Mouse (Mus musculus) adrenal gland, postnatal 4 days (tissue): ENCODE results near the gene Vmn1r228. TPM values are rescaled to one million over a fixed set of nuclear protein-coding genes. Genes with fewer than 3 reads are reported as not detected.

Experiments used
- DNase-seq, 2 experiments: peaks; one replicate each; pipeline ENCODE4 v3.0.0; 2021 to 2022; ENCODE audit warnings: low spot score in 2 of 2, mixed read lengths in 2 of 2
- long read RNA-seq, 2 experiments: library from polyadenylated mRNA; stranded (forward); transcript quantifications; one replicate each; pipeline ENCODE4 v2.0.0; 2021
- total RNA-seq, 2 experiments: library from RNA; stranded (reverse); gene quantifications; 2 replicates each; pipeline ENCODE4 v1.2.3; 2021

Vmn1r228 gene
- not detected for total RNA-seq
- long read RNA-seq, experiment 1 = 0 reads
- long read RNA-seq, experiment 2 = 0 reads

GRCm38 (mm10) chr17:20786057-20786456, at the start of gene Vmn1r228:
Vmn1r228 (minus strand) TSS chr17:20786157.
- no peak for DNase-seq

- DNase-seq = no peak
These were observed 25.3 kb upstream of the Vmn1r228 start, which contains the start of gene Vmn1r229 for GRCm38 (mm10) chr17:20811255-20811654. Vmn1r229 (plus strand) TSS chr17:20811555.

GRCm38 (mm10) chr17:20729543-20729942, 56.4 kb downstream of the Vmn1r228 start, which contains the start of gene Vmn1r227:
Vmn1r227 (plus strand) TSS chr17:20729843.
- DNase-seq = no peak

Other genes with a start within 250 kb of the Vmn1r228 start
- gene Vmn2r109, start 221.4 kb downstream of the Vmn1r228 start, total RNA-seq = not detected
- gene Vmn2r110, start 189.7 kb downstream of the Vmn1r228 start, total RNA-seq = not detected
- not detected for gene Fpr-rs3, start 161.3 kb downstream of the Vmn1r228 start, total RNA-seq
- gene Vmn1r226, start 103.3 kb downstream of the Vmn1r228 start, total RNA-seq = not detected
- not detected for gene Vmn1r227, start 56.3 kb downstream of the Vmn1r228 start, total RNA-seq
- gene Vmn1r229, start 25.4 kb upstream of the Vmn1r228 start, total RNA-seq = not detected
- not detected for gene Vmn1r230, start 54.3 kb upstream of the Vmn1r228 start, total RNA-seq
- gene Vmn1r231, start 118.9 kb upstream of the Vmn1r228 start, total RNA-seq = not detected
- not detected for gene Vmn1r232, start 133.6 kb upstream of the Vmn1r228 start, total RNA-seq
- 100 to 1,000 TPM; 340 to 365 TPM for gene Ppp2r1a, start 159.2 kb upstream of the Vmn1r228 start, total RNA-seq
- gene Vmn1r233, start 210.3 kb upstream of the Vmn1r228 start, total RNA-seq = not detected
- gene Zfp160, start 222.7 kb upstream of the Vmn1r228 start, total RNA-seq = 10 to 100 TPM; 31.5 to 32.3 TPM